Mouse (Mus musculus): ENCODE measurements at regions not wholly inside any gene's neighbourhood (a gene's known extent, or its start where the extent isn't known, plus 50 kb on each side); places are given as distances from the start of the nearest gene placed in this dataset.

DNA sequence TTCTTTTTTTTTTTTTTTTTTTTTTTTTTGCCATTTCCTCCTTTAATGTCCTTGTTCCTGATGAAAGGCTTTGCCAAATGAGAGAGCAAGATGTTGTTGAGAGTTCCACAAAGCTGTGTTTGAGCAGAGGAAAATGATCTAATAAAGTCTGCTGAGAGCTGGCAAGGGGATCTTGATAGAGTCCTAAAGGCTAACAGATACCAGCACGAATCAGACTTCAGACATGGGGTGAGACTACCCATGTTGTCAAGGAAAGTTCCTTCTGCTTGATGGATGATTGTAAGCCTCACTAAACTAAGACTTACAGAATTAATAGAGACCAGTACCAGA lies 665.2 kb upstream of the Fam92a start:
- H3K27ac ChIP-seq (ENCODE audit: insufficient read depth, low read length): no peak overlapping the region
- no peaks in the 10 kb centered on the region for H3K4me1 ChIP-seq (ENCODE audit: control insufficient read depth, insufficient read depth, low read length)
- TF ChIP-seq POLR2A (IDR thresholded peaks at IDR 0.05; ENCODE audit: low read depth, low read length) (no peak), CTCF (IDR thresholded peaks at IDR 0.05; ENCODE audit: borderline replicate concordance, insufficient read depth, low read length) (no peak)
- H3K4me3 ChIP-seq (ENCODE audit: insufficient read depth, low read length): no peak overlapping the region

GRCm38 (mm10) chr4:12836326-12837096 lies 664.7 kb upstream of the Fam92a start:
- TF ChIP-seq POLR2A (IDR thresholded peaks at IDR 0.05; ENCODE audit: low read depth, low read length) (no peak), CTCF (IDR thresholded peaks at IDR 0.05; ENCODE audit: borderline replicate concordance, insufficient read depth, low read length) (no peak)
- H3K4me1 ChIP-seq (ENCODE audit: control insufficient read depth, insufficient read depth, low read length): no peaks in the 10 kb centered on the region
- H3K27ac ChIP-seq (ENCODE audit: insufficient read depth, low read length): no peak overlapping the region
- H3K4me3 ChIP-seq (ENCODE audit: insufficient read depth, low read length): no peak overlapping the region

DNA sequence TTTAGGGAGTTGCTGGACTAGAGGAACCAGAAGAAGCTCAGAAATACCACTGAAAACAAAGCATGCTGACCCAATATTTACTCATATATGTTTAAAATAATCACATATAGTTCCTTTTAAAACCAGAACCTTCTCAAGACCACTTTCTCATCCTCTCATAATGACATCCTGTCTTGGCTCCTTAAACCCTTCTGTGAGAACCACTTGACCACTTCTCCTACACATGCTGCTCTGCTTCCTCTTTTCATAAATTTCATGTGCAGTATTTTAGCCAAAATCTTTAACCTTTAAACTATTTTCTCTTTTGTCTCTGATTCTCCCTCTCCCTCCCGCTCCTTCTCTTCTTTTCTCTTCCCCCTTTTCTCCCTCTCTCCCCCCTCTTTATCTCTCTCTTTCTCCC lies 654.6 kb upstream of the Fam92a start:
- Histone ChIP-seq H3K27ac (ENCODE audit: insufficient read depth, low read length) (no peak overlapping the region), H3K4me3 (ENCODE audit: insufficient read depth, low read length) (no peak overlapping the region), H3K4me1 (ENCODE audit: control insufficient read depth, insufficient read depth, low read length) (no peaks in the 10 kb centered on the region)
- TF ChIP-seq CTCF (IDR thresholded peaks at IDR 0.05; ENCODE audit: borderline replicate concordance, insufficient read depth, low read length): no peak
- no peak for TF ChIP-seq POLR2A (IDR thresholded peaks at IDR 0.05; ENCODE audit: low read depth, low read length)

DNA sequence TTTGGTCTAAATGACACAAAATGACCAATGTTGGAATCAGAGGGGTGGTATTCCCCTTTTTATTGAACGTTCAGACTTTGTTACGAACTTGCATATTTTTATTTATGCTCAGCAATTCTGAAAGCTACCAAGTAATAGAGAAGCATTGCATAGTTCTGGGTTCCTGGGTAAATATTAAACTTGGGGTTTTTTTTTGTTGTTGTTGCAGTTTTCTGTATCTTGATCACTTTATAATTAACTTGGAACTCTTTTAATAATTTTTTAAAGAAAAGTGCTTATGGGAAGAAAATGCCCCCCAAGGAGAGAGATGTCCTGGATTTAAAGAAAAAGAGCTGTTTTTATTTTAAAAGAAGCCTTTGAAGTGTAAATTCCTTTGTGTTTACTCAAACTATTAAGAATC lies 642.4 kb upstream of the Fam92a start:
- TF ChIP-seq CTCF (IDR thresholded peaks at IDR 0.05; ENCODE audit: borderline replicate concordance, insufficient read depth, low read length): no peak
- TF ChIP-seq POLR2A (IDR thresholded peaks at IDR 0.05; ENCODE audit: low read depth, low read length): no peak

GRCm38 (mm10) chr4:12801186-12801585 lies 629.4 kb upstream of the Fam92a start:
- TF ChIP-seq CTCF (IDR thresholded peaks at IDR 0.05; ENCODE audit: borderline replicate concordance, insufficient read depth, low read length) (no peak), POLR2A (IDR thresholded peaks at IDR 0.05; ENCODE audit: low read depth, low read length) (no peak)
- no peak overlapping the region for H3K27ac ChIP-seq (ENCODE audit: insufficient read depth, low read length)
- no peak overlapping the region for H3K4me3 ChIP-seq (ENCODE audit: insufficient read depth, low read length)
- no peaks in the 10 kb centered on the region for H3K4me1 ChIP-seq (ENCODE audit: control insufficient read depth, insufficient read depth, low read length)

More for the DNA sequence above, 642.4 kb upstream of the Fam92a start:
- H3K4me3 ChIP-seq (ENCODE audit: insufficient read depth, low read length): no peak overlapping the region
- H3K4me1 ChIP-seq (ENCODE audit: control insufficient read depth, insufficient read depth, low read length): no peaks in the 10 kb centered on the region
- no peak overlapping the region for H3K27ac ChIP-seq (ENCODE audit: insufficient read depth, low read length)

DNA sequence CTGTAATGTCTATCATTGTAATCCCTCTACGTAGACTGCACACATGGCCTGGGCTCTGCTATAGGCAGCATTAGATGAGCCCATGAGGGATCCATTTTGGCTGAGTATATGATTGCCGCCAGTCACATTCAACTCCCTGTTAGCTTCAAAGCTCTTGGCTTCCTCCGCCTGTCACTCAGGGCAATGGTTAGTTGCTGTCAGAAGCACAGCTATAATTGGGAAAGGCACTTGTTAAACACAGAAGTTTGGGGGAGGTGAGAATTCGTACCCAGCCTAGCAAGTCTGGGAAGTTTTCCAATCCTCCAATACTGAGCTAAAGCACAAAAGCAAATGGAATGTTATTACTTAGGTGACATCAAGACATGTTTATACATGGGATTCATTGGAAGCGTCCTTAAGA lies 627.7 kb upstream of the Fam92a start:
- H3K4me3 ChIP-seq (ENCODE audit: insufficient read depth, low read length): no peak overlapping the region
- TF ChIP-seq CTCF (IDR thresholded peaks at IDR 0.05; ENCODE audit: borderline replicate concordance, insufficient read depth, low read length) (no peak), POLR2A (IDR thresholded peaks at IDR 0.05; ENCODE audit: low read depth, low read length) (no peak)
- H3K4me1 ChIP-seq (ENCODE audit: control insufficient read depth, insufficient read depth, low read length): no peaks in the 10 kb centered on the region
- no peak overlapping the region for H3K27ac ChIP-seq (ENCODE audit: insufficient read depth, low read length)

DNA sequence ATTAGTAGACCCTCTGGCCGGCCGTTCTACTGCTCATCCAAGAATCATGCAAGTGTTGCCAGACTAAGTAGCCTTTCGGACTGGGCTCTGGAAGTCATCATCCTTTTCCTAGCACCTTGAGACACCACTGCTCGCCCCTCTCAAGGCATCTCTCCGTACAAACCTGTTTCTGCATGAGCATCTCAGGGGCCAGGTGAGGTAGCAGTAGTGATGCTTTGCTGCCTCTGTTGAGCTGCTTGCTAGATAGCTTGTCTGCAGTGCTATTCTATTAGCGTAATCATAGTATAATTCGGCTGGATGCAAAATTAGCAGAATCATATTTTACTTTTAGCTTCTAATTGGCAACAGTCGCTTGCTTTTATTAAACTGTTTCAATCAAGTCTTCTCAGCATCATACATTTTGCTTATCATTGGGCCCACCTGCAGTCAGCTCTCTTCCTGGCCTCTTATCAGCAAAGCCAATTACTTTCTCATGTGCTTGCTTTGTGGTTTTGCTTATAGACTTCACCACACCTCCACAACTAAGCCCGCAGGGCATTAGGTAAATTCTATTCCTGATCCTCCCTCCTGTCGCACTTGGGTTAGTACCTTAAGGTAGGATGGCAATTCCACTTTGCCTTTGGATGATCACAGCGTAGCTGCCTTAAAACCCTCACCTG lies 621.1 kb upstream of the Fam92a start:
- H3K27ac ChIP-seq (ENCODE audit: insufficient read depth, low read length): no peak overlapping the region
- H3K4me1 ChIP-seq (ENCODE audit: control insufficient read depth, insufficient read depth, low read length): no peaks in the 10 kb centered on the region
- H3K4me3 ChIP-seq (ENCODE audit: insufficient read depth, low read length): no peak overlapping the region
- TF ChIP-seq CTCF (IDR thresholded peaks at IDR 0.05; ENCODE audit: borderline replicate concordance, insufficient read depth, low read length) (no peak), POLR2A (IDR thresholded peaks at IDR 0.05; ENCODE audit: low read depth, low read length) (no peak)

DNA sequence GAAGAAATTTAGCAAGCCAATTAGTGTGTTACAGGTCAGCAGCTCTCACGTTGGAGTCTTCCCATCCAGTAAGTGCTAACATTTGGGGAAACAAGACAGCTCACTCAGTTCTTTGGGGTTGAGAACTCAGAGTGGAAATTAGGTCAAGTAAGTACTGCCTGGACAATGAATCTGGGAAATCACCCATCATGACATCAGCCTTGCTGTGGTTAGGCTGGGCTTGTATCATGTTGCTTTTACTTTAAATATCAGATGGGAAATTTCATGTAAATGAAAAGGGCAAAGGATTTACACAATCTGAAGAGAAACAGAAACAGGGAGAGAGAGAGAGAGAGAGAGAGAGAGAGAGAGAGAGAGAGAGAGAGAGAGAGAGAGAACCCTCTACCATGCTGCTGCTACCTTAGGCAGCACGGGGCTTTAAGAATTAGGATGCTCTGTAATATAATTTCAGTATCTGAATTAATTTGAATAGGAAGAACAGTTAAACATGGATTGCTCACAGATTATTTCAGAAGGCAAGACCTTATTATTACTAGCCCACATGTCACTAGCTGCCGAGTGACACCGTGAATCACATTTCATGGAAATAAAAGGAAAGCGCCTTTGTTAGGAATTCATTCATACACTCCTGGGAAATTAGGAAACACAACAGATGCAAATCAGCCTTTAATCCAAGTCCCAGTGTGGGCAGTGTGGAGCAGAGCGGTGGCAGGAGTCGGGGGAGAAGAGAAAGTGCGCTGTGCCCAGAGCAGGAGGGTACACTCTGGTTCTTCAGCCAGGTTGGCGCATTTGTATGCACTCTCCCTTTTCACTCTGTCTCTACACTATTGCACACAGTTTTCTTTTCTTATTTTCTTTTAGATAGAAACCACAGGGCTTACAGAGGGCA lies 620.2 kb upstream of the Fam92a start:
- H3K27ac ChIP-seq (ENCODE audit: insufficient read depth, low read length): no peak overlapping the region
- TF ChIP-seq POLR2A (IDR thresholded peaks at IDR 0.05; ENCODE audit: low read depth, low read length) (no peak), CTCF (IDR thresholded peaks at IDR 0.05; ENCODE audit: borderline replicate concordance, insufficient read depth, low read length) (no peak)
- no peaks in the 10 kb centered on the region for H3K4me1 ChIP-seq (ENCODE audit: control insufficient read depth, insufficient read depth, low read length)
- no peak overlapping the region for H3K4me3 ChIP-seq (ENCODE audit: insufficient read depth, low read length)

DNA sequence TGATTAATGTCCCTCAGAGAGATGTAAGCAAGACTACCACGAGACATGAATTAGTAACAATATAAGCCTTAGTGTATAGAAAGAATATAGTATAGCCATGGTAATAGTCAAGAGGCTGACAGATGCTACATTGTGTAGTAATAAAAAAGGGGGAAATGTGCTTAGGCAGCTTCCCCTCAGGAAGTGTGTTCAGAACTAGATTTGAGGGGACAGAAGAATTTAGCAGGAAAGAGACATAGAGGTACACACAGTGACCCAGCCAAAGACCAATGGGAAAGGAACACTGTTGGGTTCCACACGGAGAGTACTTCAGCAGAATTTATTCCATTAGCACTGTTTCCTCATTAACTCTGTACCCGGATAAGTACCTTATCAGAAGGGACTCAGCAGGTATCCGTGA lies 614.0 kb upstream of the Fam92a start:
- no peaks in the 10 kb centered on the region for H3K4me1 ChIP-seq (ENCODE audit: control insufficient read depth, insufficient read depth, low read length)
- H3K4me3 ChIP-seq (ENCODE audit: insufficient read depth, low read length): no peak overlapping the region
- no peak overlapping the region for H3K27ac ChIP-seq (ENCODE audit: insufficient read depth, low read length)
- no peak for TF ChIP-seq POLR2A (IDR thresholded peaks at IDR 0.05; ENCODE audit: low read depth, low read length)
- no peak for TF ChIP-seq CTCF (IDR thresholded peaks at IDR 0.05; ENCODE audit: borderline replicate concordance, insufficient read depth, low read length)

Data from embryonic fibroblast, embryonic 13.5 days (primary cell).